13 mouse cellular contexts compared by ENCODE assay signal in the genomic region with DNA sequence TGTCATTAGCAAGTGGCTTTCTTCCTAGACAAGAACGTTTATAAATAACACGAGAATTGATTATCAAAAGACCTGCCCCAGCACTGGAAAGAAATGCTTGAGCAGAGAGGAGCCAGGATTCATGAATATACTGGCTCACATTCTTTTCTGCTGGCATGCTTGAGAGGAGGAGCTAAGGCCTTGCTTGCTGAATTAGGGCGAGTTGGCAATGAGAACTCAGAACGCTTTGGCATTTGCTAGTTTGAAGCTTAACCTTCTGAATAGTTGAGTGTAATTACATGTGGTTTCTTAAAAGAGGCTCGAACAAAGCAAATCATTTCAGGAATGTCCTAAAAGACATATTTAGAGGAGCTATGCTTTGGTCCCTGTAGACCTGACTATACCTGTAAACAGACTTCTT.
DNase-seq lines count a peak whose midpoint lies in the region; ATAC-seq lines count a peak whose summit lies in the region.
"Had no signal": no experiment of that assay in that cellular context is flagged by ENCODE, and none has a peak within 500 bp of the region (broad histone marks: within the 10 kb centered on the region; RNA-seq: fewer than 3 reads in every experiment).

No protein-coding gene starts in this region.

- H3K36me3 ChIP-seq in kidney, embryonic 15.5 days, result no peaks in the 10 kb centered on the region
- no peaks in the 10 kb centered on the region for H3K36me3 ChIP-seq in forebrain, embryonic 14.5 days (ENCODE audit: control insufficient read depth, insufficient read depth, low read length)
- H3K36me3 ChIP-seq: heart, embryonic 15.5 days; intestine, embryonic 15.5 days; neural tube, embryonic 12.5 days had no signal

- DNase-seq in kidney, adult 18-20 months, result no peak
- peak; percentile 23 for DNase-seq in testis, postnatal 10 days (ENCODE audit: low spot score)
- DNase-seq in testis, postnatal 14 days (ENCODE audit: low spot score), result no peak
- peak; percentile 81 for DNase-seq in forebrain, embryonic 14.5 days (ENCODE audit: low spot score)
- DNase-seq in ovary, postnatal 14 days (ENCODE audit: low spot score), result no peak
- no peak for DNase-seq in MN1 (ENCODE audit: low spot score)
- DNase-seq: cerebellum, adult 11-12 months; gastrocnemius, postnatal 14 days had no signal

- H3K9me3 ChIP-seq in kidney, embryonic 15.5 days (replicated peaks), result no peaks in the 10 kb centered on the region
- no peaks in the 10 kb centered on the region for H3K9me3 ChIP-seq in forebrain, embryonic 14.5 days (replicated peaks; ENCODE audit: control insufficient read depth, low read length)
- H3K9me3 ChIP-seq: heart, embryonic 15.5 days; intestine, embryonic 15.5 days; neural tube, embryonic 12.5 days had no signal

- no peak overlapping the region for H3K4me2 ChIP-seq in kidney, embryonic 15.5 days
- H3K4me2 ChIP-seq in forebrain, embryonic 14.5 days (ENCODE audit: low read length), result no peak overlapping the region
- H3K4me2 ChIP-seq: heart, embryonic 15.5 days; intestine, embryonic 15.5 days; neural tube, embryonic 12.5 days had no signal

- no peak overlapping the region for H3K9ac ChIP-seq in kidney, embryonic 15.5 days
- no peak overlapping the region for H3K9ac ChIP-seq in forebrain, embryonic 14.5 days (ENCODE audit: low read length)
- H3K9ac ChIP-seq: heart, embryonic 15.5 days; intestine, embryonic 15.5 days; neural tube, embryonic 12.5 days had no signal

- peaks cover 7% of the 10 kb centered on the region; the same call in 1 of the 2 replicates for H3K4me1 ChIP-seq in kidney, embryonic 15.5 days
- peaks cover 31% of the 10 kb centered on the region for H3K4me1 ChIP-seq in forebrain, embryonic 14.5 days (ENCODE audit: control insufficient read depth, insufficient read depth, low read length)

- 60% methylated on average over 5 of the region's 5 CpGs for WGBS in kidney, embryonic 15.5 days
- WGBS in forebrain, embryonic 14.5 days, result 10% methylated on average over 5 of the region's 5 CpGs

- H3K4me3 ChIP-seq in kidney, embryonic 15.5 days (replicated peaks), result no peak overlapping the region
- no peak overlapping the region for H3K4me3 ChIP-seq in forebrain, embryonic 14.5 days (ENCODE audit: low read depth, low read length)
- H3K4me3 ChIP-seq: heart, embryonic 15.5 days; intestine, embryonic 15.5 days; neural tube, embryonic 12.5 days had no signal

- 0 out of 2 replicates have a peak, but pooled peaks cover under 1% of the 10 kb centered on the region for H3K27me3 ChIP-seq in kidney, embryonic 15.5 days
- H3K27me3 ChIP-seq in forebrain, embryonic 14.5 days (replicated peaks; ENCODE audit: control insufficient read depth, insufficient read depth, low read length), result no peaks in the 10 kb centered on the region
- H3K27me3 ChIP-seq: intestine, embryonic 15.5 days; neural tube, embryonic 12.5 days had no signal

- ATAC-seq in kidney, embryonic 15.5 days (replicated peaks; ENCODE audit: low FRiP score), result no peak
- ATAC-seq in forebrain, embryonic 14.5 days, result peak; percentile 54
- ATAC-seq: intestine, embryonic 15.5 days had no signal

- 0 out of 2 replicates have a peak overlapping the region, but pooled peaks have one; percentile 3 for H3K27ac ChIP-seq in kidney, embryonic 15.5 days
- H3K27ac ChIP-seq in forebrain, embryonic 14.5 days (ENCODE audit: low read depth, low read length), result peak overlapping the region; percentile 21
- H3K27ac ChIP-seq: heart, embryonic 15.5 days; intestine, embryonic 15.5 days; macrophage; neural tube, embryonic 12.5 days had no signal

Comparison
In these comparisons a context has a peak if more than half of its experiments do, and no peak if none do; other contexts are left out.
1. DNase-seq: peak in testis, postnatal 10 days (single experiment) and forebrain, embryonic 14.5 days (single experiment); none in kidney, adult 18-20 months (single experiment), testis, postnatal 14 days (single experiment), ovary, postnatal 14 days (single experiment) and MN1 (single experiment).